Mouse (Mus musculus) kidney, embryonic 16.5 days (tissue): ENCODE measurements around the gene Psmc4. TPM values are rescaled to one million over a fixed set of nuclear protein-coding genes. Genes with fewer than 3 reads are reported as not detected.

Experiments used
- ATAC-seq: fragments of 200-750 bp; cut with Nextera tagmentation; 2 replicates; pipeline ENCODE4 v1.8.0; 2017; ENCODE audit warnings: moderate TSS enrichment; ENCODE audit not compliant: low FRiP score, low TSS enrichment
- H3K27ac ChIP-seq: fragments of 300-500 bp; sonication (generic); 2 replicates; pipeline ENCODE4 v1.5.1; 2014; ENCODE audit warnings: low read length
- H3K27me3 ChIP-seq: fragments of 300-500 bp; sonication (generic); 2 replicates; pipeline ENCODE4 v1.6.1; 2014; ENCODE audit warnings: low read length, control low read depth, mixed read lengths; ENCODE audit not compliant: insufficient read depth
- H3K36me3 ChIP-seq: fragments of 300-500 bp; sonication (generic); 2 replicates; pipeline ENCODE4 v1.6.1; 2014; ENCODE audit warnings: low read length, control low read depth, mixed read lengths; ENCODE audit not compliant: insufficient read depth
- H3K4me1 ChIP-seq: fragments of 300-500 bp; sonication (generic); 2 replicates; pipeline ENCODE4 v1.6.1; 2014; ENCODE audit warnings: low read length, control low read depth, mixed read lengths; ENCODE audit not compliant: insufficient read depth
- H3K4me2 ChIP-seq: fragments of 300-500 bp; sonication (generic); replicated peaks from 2 replicates; pipeline ENCODE4 v1.6.1; 2014; ENCODE audit warnings: low read depth, low read length
- H3K4me3 ChIP-seq: fragments of 300-500 bp; sonication (generic); 2 replicates; pipeline ENCODE4 v1.5.1; 2014; ENCODE audit warnings: mild to moderate bottlenecking, low read length
- H3K9ac ChIP-seq: fragments of 300-500 bp; sonication (generic); replicated peaks from 2 replicates; pipeline ENCODE4 v1.6.1; 2014; ENCODE audit warnings: low read length
- H3K9me3 ChIP-seq: fragments of 300-500 bp; sonication (generic); 2 replicates; pipeline ENCODE4 v1.6.1; 2016; ENCODE audit warnings: low read length, control low read depth
- WGBS: fragments of 180-500 bp; shearing (Covaris S2); extraction: QIAGEN DNeasy Blood & Tissue Kit; methylation state at CpG from one replicate; pipeline ENCODE4 v1.1.7; 2014; 5-methylcytosine and 5-hydroxymethylcytosine counted together
- polyA plus RNA-seq: library from polyadenylated mRNA; unstranded; fragments of >200 nt; fragmentation: Nextera tagmentation; extraction: Ambion mirVana; gene quantifications from 2 replicates; pipeline ENCODE4 v1.2.1, GENCODE M21; 2015

Gene Psmc4
- polyA plus RNA-seq, 1 experiment from 2014 or later, result 330 TPM

GRCm38 (mm10) chr7:28053046-28053930 lies 3.4 kb upstream of the Psmc4 start:
- no peak for ATAC-seq
- no peak overlapping the region for H3K4me2 ChIP-seq
- H3K27me3 ChIP-seq, result 0 out of 2 replicates have a peak, but pooled peaks cover 3% of the 10 kb centered on the region
- H3K27ac ChIP-seq, result no peak overlapping the region
- no peak overlapping the region for H3K4me3 ChIP-seq
- H3K4me1 ChIP-seq, result peaks cover 12% of the 10 kb centered on the region
- peaks cover 2% of the 10 kb centered on the region for H3K36me3 ChIP-seq
- H3K9ac ChIP-seq, result no peak overlapping the region
- 80% methylated on average over 6 of the region's 6 CpGs for WGBS
- no peaks in the 10 kb centered on the region for H3K9me3 ChIP-seq

- H3K4me2 ChIP-seq, result peak overlapping the region; percentile 39
- peaks cover 29% of the 10 kb centered on the region for H3K36me3 ChIP-seq
- H3K9ac ChIP-seq, result peak overlapping the region; percentile 53
- H3K9me3 ChIP-seq, result no peaks in the 10 kb centered on the region
- 59% methylated on average over 17 of the region's 17 CpGs for WGBS
- no peak overlapping the region for H3K4me3 ChIP-seq
- no peaks in the 10 kb centered on the region for H3K27me3 ChIP-seq
- H3K4me1 ChIP-seq, result peaks cover 12% of the 10 kb centered on the region
- no peak for ATAC-seq
- no peak overlapping the region for H3K27ac ChIP-seq
These were observed 683 bp upstream of the Psmc4 start for GRCm38 (mm10) chr7:28050584-28050983.

- no peak for ATAC-seq
- Histone ChIP-seq H3K9ac (no peak overlapping the region), H3K4me1 (peaks cover 9% of the 10 kb centered on the region), H3K27me3 (no peaks in the 10 kb centered on the region), H3K9me3 (no peaks in the 10 kb centered on the region), H3K27ac (no peak overlapping the region), H3K36me3 (peaks cover 68% of the 10 kb centered on the region), H3K4me2 (no peak overlapping the region), H3K4me3 (no peak overlapping the region)
- 81% methylated on average over 4 of the region's 4 CpGs for WGBS
These were observed 5.4 kb downstream of the Psmc4 start for GRCm38 (mm10) chr7:28044524-28044923.

- WGBS, result 24% methylated on average over 7 of the region's 7 CpGs
- Histone ChIP-seq H3K9me3 (no peaks in the 10 kb centered on the region; the same call in 1 of the 2 replicates), H3K36me3 (peaks cover 15% of the 10 kb centered on the region; the same call in 1 of the 2 replicates), H3K4me3 (peak overlapping the region; percentile 73), H3K4me1 (peaks cover 4% of the 10 kb centered on the region; the same call in 1 of the 2 replicates), H3K9ac (peak overlapping the region; percentile 85), H3K27ac (0 out of 2 replicates have a peak overlapping the region, but pooled peaks have one; percentile 37), H3K4me2 (peak overlapping the region; percentile 88), H3K27me3 (no peaks in the 10 kb centered on the region)
- peak; percentile 33; the same call in 1 of the 2 replicates for ATAC-seq
These were observed 35.5 kb downstream of the Psmc4 start for GRCm38 (mm10) chr7:28014445-28014810.

GRCm38 (mm10) chr7:28013549-28014444 lies 36.1 kb downstream of the Psmc4 start, which contains the start of gene Zfp850:
Gene Zfp850, minus strand, starts transcription at chr7:28014115.
- peak; percentile 96 for ATAC-seq
- Histone ChIP-seq H3K4me2 (peak within 1 kb of the TSS; percentile 88), H3K4me1 (peaks cover 4% of the 10 kb centered on the region; the same call in 1 of the 2 replicates), H3K9ac (peak within 1 kb of the TSS; percentile 85), H3K27me3 (no peaks in the 10 kb centered on the region), H3K4me3 (peak within 1 kb of the TSS; percentile 73), H3K27ac (peak within 1 kb of the TSS; percentile 37; the same call in 1 of the 2 replicates), H3K36me3 (peaks cover 16% of the 10 kb centered on the region; the same call in 1 of the 2 replicates), H3K9me3 (no peaks in the 10 kb centered on the region; the same call in 1 of the 2 replicates)
- WGBS, result under 1% methylated on average over 47 of the region's 47 CpGs

- H3K36me3 ChIP-seq, result peaks cover 27% of the 10 kb centered on the region
- H3K27ac ChIP-seq, result no peak overlapping the region
- no peak for ATAC-seq
- no peak overlapping the region for H3K4me3 ChIP-seq
- H3K9ac ChIP-seq, result no peak overlapping the region
- peaks cover 4% of the 10 kb centered on the region; the same call in 1 of the 2 replicates for H3K4me1 ChIP-seq
- H3K4me2 ChIP-seq, result no peak overlapping the region
- 96% methylated on average over 3 of the region's 3 CpGs for WGBS
- no peaks in the 10 kb centered on the region for H3K27me3 ChIP-seq
- no peaks in the 10 kb centered on the region; the same call in 1 of the 2 replicates for H3K9me3 ChIP-seq
These were observed 39.6 kb downstream of the Psmc4 start for GRCm38 (mm10) chr7:28010271-28010670.

Other genes with a start within 250 kb of the Psmc4 start
- gene Zfp626, start 242.9 kb downstream of the Psmc4 start, polyA plus RNA-seq, result 1.8 and 2.5 TPM in 2 replicates
- gene Zfp59, start 211.5 kb downstream of the Psmc4 start, polyA plus RNA-seq, result 9.1 and 9.6 TPM in 2 replicates
- gene Zfp607a, start 192.6 kb downstream of the Psmc4 start, polyA plus RNA-seq, result 3.9 and 4.7 TPM in 2 replicates
- 10.6 and 11.9 TPM in 2 replicates for gene Zfp974, start 120.6 kb downstream of the Psmc4 start, polyA plus RNA-seq
- gene Zfp780b, start 70.9 kb downstream of the Psmc4 start, polyA plus RNA-seq, result 19.0 and 22.7 TPM in 2 replicates
- 6.0 and 6.6 TPM in 2 replicates for gene Zfp850, start 36.0 kb downstream of the Psmc4 start, polyA plus RNA-seq
- gene Fcgbp, start 21.1 kb upstream of the Psmc4 start, polyA plus RNA-seq, result 0.42 and 0.69 TPM in 2 replicates
- not detected in 2 replicates for gene 9530053A07Rik, start 79.4 kb upstream of the Psmc4 start, polyA plus RNA-seq
- gene Fbl, start 119.6 kb upstream of the Psmc4 start, polyA plus RNA-seq, result 108 and 115 TPM in 2 replicates
- 15.2 and 16.2 TPM in 2 replicates for gene Dyrk1b, start 129.4 kb upstream of the Psmc4 start, polyA plus RNA-seq
- 0.85 and 1.2 TPM in 2 replicates for gene Eid2, start 217.8 kb upstream of the Psmc4 start, polyA plus RNA-seq
- gene Eid2b, start 227.6 kb upstream of the Psmc4 start, polyA plus RNA-seq, result 9.2 and 9.9 TPM in 2 replicates
- gene Selenov, start 241.1 kb upstream of the Psmc4 start, polyA plus RNA-seq, result 0.41 and 0.74 TPM in 2 replicates